Mouse (Mus musculus): ENCODE measurements around the gene Sept11.

The Sept11 gene

GRCm38 (mm10) chr5:93092857-93093622 is at the start of gene Sept11:
Gene Sept11, plus strand, starts transcription at chr5:93093437.
- DNase-seq, result peak; percentile 89 to 92

- peak; percentile 34 to 43 for DNase-seq
Measured at GRCm38 (mm10) chr5:93043688-93044583, 49.3 kb upstream of the Sept11 start.

DNA sequence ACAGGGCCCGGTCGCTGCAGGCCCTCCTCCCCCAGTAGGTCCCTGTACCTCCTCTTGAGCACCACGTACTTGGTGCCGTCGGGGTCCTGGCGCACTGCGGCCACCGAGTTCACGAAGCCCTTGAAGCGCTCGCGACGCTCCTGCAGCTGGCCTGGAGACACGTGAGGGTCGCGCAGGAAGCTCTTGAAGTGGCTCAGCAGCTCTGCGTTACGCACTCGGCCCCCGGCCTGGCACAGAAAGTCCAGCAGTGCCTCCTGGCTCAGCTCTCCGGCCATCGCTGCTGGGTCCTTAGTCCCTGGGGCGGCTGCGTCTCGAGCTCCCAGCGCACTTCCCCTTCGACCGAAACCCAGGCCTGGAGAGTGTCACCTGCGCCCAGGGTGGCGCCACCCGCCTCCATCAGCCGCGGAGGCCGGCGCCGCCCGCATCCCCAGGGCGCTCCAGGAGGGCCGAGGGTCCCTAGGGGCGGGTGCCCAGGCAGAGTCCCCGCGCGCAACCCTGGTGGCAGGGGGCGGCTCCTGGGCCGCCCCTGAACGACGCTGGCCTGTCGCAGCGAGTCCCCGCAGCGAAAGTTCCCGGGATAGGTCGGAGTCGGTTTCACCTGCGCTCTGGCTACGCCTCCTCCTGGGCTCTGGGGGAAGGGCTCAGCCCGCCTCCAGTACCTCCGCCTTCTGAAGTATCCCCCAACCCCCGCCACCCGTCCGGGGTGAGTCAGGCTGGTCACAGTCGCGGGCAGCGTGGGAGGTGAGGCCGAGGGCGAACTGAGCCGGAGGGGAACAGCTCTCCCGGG is 48.5 kb upstream of the Sept11 start, which contains the start of gene Sowahb:
Gene Sowahb (minus strand): TSS at position 439 of the 787 bp plus-strand sequence.
- DNase-seq, result peak; percentile 88 to 90

DNA sequence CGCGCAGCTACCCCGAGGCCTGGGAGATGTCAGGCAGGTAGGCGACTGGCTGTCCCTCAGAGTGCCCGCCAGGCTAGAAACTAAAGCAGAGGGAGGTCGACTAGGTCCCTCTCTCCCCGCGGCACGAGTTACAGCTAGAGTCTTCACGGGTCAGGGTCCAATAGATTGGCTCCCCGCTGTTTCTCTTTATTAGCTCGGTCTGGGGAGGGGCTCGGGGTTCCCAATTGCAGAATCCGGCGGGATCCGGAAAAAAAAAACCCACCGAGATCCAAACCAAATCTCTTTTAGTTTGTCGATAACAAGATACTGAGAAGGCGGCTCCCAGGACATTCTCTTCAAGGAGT is 47.9 kb upstream of the Sept11 start:
- no peak for DNase-seq

DNA sequence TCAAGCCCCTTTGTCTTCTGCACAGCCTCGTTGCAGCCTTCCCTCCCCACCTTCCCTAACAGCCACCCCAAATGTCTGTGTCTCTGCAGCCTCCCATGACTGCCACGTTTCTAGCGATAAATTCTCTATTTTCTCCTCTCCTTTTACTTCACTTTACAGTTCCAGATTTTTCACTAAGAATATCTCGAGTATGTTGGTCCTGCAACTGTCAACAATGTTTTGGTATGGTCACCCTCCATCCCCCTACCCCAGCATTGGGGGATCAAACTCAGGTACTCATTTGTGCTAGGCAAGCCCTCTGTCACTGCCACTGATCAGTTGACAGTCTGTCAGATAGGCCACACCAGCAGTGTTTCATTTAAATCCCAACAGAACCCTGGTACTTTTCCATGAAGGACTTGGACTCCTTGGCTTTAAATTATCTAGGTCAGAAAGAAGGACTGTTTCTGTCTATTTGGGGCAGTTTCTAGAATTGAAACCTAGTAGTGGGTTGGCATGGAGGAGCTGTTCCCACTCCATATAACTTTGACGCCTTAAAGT is 46.9 kb upstream of the Sept11 start:
- DNase-seq, result no peak

DNA sequence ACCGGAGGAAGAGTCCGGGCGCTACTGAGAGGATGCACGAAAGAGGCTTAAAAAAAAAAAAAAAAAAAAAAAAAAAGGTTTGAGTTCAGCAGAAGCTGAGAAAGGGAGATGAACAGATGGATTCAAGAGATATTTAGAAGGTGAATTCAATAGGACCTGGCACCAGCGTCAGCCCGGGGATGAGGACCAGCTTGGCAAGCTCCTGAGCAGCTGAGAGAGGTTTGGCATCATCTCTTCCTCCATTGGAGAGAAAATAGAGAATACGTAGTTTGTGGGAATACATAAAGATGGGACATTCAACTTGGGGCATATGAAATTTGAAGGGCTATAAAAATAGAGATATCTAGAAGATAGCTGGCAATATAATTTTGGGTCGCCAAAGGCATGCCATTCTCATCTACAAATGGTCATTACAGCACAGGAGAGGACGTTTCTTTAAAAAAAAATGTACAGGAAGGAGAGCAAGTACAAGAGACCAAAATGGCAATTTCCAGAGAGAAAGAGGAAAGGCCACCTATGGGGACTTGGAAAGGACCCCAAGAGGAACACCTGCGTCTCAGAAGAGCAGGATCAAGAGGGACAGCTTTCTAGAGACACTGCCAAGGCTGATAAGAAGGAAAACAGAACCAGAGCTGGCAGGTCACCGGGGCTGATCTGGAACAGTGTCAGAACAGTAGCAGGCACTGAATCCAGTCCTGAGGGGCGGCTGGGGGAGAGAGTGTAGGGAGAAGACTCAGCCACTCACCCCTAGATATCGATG is 44.6 kb upstream of the Sept11 start:
- no peak for DNase-seq

DNA sequence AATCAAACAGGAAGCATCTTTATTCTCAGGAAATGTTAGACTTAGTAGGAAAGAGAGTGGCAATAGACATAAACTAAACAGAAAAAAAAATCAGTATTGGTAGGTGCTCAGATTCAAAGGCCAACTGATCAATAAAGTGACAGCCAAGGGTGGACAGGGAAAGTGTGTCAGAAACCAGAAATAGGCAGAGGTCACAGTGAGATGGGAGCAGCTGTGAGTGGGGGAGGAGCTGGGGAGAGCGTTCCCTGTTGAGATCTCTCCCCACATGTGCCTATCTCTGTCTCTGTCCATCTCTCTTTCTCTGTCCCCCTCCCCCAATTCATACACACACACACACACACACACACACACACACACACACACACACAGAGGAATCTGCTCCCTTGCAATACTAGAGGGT is 43.3 kb upstream of the Sept11 start:
- DNase-seq, result no peak

- DNase-seq, result no peak
Measured at GRCm38 (mm10) chr5:93051041-93051440, 42.2 kb upstream of the Sept11 start.

GRCm38 (mm10) chr5:93051951-93052350 is 41.3 kb upstream of the Sept11 start:
- DNase-seq, result no peak

- DNase-seq, result no peak
Measured at GRCm38 (mm10) chr5:93053606-93054397, 39.4 kb upstream of the Sept11 start.

GRCm38 (mm10) chr5:93060865-93061264 is 32.4 kb upstream of the Sept11 start:
- DNase-seq, result no peak

GRCm38 (mm10) chr5:93077661-93078323 is 15.4 kb upstream of the Sept11 start:
- DNase-seq, result no peak

- DNase-seq, result no peak
Measured at GRCm38 (mm10) chr5:93079596-93079995, 13.6 kb upstream of the Sept11 start.

GRCm38 (mm10) chr5:93085015-93085598 is 8.1 kb upstream of the Sept11 start:
- DNase-seq, result peak; percentile 27 to 40

DNA sequence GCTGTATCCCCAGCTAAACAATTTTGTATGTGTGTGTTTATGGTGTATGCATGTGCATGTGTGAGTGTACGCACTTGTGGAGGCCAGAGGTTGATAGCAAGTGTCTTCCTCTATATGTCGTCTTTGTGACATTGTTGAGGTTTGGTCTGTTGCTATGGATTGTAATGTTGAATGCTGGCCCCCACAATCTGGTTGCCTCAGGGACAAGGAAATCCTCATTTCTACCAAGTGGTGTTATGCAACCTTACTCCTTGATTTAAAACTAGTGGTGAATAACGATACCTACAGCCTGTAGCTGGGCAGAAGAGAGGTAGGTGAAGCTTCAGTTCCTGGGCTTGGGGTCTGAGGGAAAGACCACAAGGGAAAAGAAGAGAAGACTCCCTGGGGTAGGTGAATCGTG is 7.3 kb upstream of the Sept11 start:
- DNase-seq, result no peak

DNA sequence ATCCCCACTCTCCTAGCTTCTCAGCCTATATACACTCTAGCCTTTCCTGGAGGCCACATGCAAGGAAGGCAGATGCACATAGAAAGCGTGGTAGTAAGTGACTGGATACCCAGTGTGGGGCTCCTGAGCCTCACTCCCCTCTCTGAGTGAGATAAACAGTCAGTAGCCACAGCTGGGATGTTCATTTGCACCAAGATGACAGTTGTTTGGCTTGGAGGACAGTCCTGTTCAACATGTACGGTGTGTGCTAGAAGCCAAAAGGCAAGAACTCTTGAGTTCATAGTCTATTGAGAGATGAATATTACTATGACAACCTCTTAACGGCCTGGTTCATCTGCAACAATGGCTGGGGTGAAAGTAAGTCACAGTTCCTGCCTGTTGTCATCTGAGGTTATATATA is 2.0 kb upstream of the Sept11 start:
- DNase-seq, result no peak

DNA sequence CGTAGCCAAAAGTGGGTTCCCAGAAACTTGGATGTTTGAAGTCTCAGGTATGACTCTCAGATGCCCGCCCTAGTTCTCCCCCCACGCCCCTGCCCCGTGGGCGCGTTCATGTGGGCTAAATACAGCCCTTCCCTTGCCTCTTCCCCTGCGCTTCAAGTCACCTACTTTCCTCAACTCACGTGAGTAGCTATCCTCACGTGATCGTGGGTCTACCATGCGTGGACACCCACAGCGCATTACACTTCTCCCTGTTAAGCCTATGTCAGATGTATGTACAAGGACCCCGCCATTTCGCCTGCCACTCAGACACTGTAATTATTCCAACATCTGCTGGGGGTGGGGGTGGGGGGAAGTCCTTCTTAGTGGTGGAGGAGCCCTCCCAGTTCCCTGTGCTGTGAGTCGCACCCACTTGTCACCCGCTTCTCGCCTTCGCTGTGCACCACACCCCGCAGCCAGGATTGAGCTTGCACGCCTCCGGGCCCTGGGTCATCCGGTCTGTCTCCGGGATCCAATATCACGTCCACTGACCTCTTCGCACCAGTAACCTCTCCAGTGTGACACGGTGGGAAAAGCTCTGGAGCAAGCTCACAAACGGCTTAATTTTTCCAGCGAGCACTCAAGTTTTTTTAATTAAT is 973 bp upstream of the Sept11 start:
- peak in 1 of 2 experiments; percentile 30 for DNase-seq

DNA sequence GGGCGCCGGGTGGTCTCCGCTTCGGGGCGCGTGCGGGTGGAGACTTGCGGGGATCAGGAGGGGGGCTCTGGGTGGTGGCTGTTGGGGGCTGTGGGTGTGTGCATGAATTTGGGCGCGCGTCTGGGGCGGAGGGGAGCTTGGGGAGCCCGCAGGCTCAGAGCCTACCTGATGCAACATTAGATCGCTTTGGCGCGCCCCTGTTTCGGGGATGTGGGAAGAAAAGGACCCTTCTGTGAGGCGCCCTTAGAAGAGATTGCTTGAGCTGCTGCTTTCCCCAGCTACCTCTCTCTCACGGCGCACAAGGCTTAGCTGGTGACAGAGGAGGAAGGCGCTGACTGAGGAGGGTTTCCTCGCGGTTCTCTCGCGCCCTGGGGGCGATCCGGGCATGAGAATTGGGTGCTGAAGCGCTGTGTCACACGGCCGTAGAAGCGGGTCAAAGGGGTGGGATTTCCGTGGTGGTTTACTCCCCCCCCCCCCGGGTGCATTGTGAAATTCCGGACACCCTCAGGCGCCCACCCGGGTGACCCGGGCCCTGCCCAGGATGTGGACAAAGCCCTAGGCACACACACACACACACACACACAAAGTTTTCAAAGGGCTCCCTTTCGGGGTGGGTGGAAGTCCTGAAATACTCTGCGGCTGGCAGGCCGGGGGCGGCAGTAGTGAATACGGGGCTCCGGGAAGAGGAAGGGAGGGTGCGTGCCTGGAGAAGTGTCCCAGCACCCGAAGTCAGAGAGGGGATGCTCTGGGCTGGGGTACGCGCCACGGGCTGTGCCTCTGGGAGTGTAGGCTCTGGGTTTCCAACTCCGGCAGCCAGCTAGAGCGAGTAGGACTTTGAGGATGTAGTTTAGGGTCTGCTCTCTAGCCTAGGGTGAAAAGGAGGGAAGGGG is 646 bp downstream of the Sept11 start:
- no peak for DNase-seq

- no peak for DNase-seq
Measured at GRCm38 (mm10) chr5:93095301-93095700, 2.1 kb downstream of the Sept11 start.
